Mouse (Mus musculus) small intestine, adult 10 weeks (tissue): ENCODE measurements around the gene Tmem218. TPM values are rescaled to one million over a fixed set of nuclear protein-coding genes. Genes with fewer than 3 reads are reported as not detected.

ENCODE experiments used
- polyA plus RNA-seq: library from polyadenylated mRNA; stranded (reverse); fragments of 350-450 nt; fragmentation: Illumina TruSeq; extraction: RNeasy Lipid Tissue Mini Kit (QIAGEN cat#74804); gene quantifications from one replicate; pipeline ENCODE4 v1.2.3, GENCODE M21; 2014; ENCODE audit warnings: low replicate concordance

Tmem218 gene
- polyA plus RNA-seq, result 5.2 TPM

GRCm38 (mm10) chr9:37207929-37208411, at the start of gene Tmem218:
TSS of gene Tmem218 (plus strand) at chr9:37208223.

DNA sequence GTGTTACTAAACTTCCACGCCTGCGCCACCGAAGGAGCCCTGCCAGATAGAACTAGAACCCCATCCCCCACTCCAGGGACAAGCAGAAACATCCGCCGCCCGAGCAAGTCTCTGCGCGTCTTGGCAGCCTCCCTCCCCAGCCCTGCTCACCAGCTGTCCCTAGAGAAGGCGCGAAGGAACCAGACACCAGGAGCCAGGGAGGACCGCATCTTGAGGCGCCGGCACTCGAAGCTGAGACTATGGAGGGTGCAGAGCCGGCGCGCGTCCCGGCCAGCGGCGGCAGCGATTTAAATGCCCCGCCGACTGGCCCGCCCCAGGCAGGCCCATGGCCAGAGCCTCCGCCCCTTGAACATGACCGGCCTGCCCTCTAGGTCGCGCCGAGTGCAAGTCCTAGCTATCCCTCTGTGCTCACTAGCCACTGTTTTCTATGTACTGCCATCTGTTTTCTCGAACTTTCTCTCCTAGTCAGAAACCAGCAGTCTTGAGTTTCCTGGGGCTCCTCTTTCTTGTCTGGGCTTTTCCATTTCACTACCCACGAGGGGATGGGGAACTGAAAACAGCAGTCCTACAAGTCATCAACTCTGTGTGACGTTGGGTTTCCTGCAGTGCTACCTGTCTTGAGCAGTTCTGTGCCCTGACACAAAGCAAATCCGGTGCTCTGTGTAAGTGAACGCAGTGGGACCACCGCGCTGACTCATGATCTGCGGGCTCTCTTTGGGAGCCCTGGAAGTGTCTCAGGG, 47.3 kb downstream of the Tmem218 start, which contains the start of gene Slc37a2:
Gene Slc37a2, minus strand, starts transcription at position 590 of the 740 bp plus-strand sequence.

Other genes with a start within 250 kb of the Tmem218 start
- gene Pknox2, start 60.8 kb upstream of the Tmem218 start, polyA plus RNA-seq, result 0.67 TPM
- gene Slc37a2, start 47.5 kb downstream of the Tmem218 start, polyA plus RNA-seq, result 25.7 TPM
- 3.4 TPM for gene Ccdc15, start 140.2 kb downstream of the Tmem218 start, polyA plus RNA-seq
- not detected for gene Hepacam, start 159.1 kb downstream of the Tmem218 start, polyA plus RNA-seq
- gene Robo4, start 193.7 kb downstream of the Tmem218 start, polyA plus RNA-seq, result 0.41 TPM
- not detected for gene Robo3, start 225.0 kb downstream of the Tmem218 start, polyA plus RNA-seq